In the genomic region with DNA sequence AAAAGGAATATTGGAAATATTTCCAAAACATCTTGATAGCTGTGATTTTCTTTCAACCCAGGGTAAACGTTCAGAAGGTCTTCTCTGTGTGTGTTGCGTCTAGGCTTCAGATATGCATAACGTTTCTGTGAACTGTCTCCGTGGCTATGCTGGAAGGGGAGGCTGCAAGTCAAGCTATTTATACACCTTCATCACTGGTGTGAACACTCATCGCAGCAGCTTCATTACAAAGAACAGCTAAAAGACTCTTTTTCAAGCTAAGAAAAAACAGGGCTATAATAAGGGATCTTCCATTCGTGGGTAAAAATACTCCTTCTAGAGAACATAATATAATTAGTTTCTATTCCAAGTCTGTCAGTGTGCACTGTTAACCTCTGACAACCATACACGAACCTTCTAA, we compare ENCODE assay signal across 22 mouse cellular contexts. TPM values are rescaled to one million over a fixed set of nuclear protein-coding genes. Genes with fewer than 3 reads are reported as not detected.
DNase-seq lines count a peak whose midpoint lies in the region; ATAC-seq and TF ChIP-seq lines count a peak whose summit lies in the region.
"Had no signal": no experiment of that assay in that cellular context is flagged by ENCODE, and none has a peak within 500 bp of the region (broad histone marks: within the 10 kb centered on the region; RNA-seq: fewer than 3 reads in every experiment).

No protein-coding gene starts in this region.

- H3K27ac ChIP-seq in heart, embryonic 11.5 days (ENCODE audit: low read depth, low read length), result no peak overlapping the region
- H3K27ac ChIP-seq in midbrain, embryonic 12.5 days (replicated peaks), result 0 out of 2 replicates have a peak overlapping the region, but pooled peaks have one; percentile 8
- H3K27ac ChIP-seq in midbrain, embryonic 15.5 days, result no peak overlapping the region
- H3K27ac ChIP-seq in olfactory bulb, adult 2 months (ENCODE audit: insufficient read depth, low read depth, low read length), result peak overlapping the region; percentile 88
- H3K27ac ChIP-seq: embryonic facial prominence, embryonic 10.5 days; embryonic facial prominence, embryonic 12.5 days; forebrain, embryonic 13.5 days; forebrain, embryonic 15.5 days had no signal

- H3K27me3 ChIP-seq in heart, embryonic 11.5 days (ENCODE audit: control insufficient read depth, insufficient read depth, low read length), result no peaks in the 10 kb centered on the region
- H3K27me3 ChIP-seq in midbrain, embryonic 12.5 days, result no peaks in the 10 kb centered on the region
- H3K27me3 ChIP-seq in midbrain, embryonic 15.5 days (replicated peaks), result no peaks in the 10 kb centered on the region
- H3K27me3 ChIP-seq: embryonic facial prominence, embryonic 12.5 days; forebrain, embryonic 13.5 days; forebrain, embryonic 15.5 days had no signal

- no peaks in the 10 kb centered on the region for H3K9me3 ChIP-seq in heart, embryonic 11.5 days (replicated peaks; ENCODE audit: control insufficient read depth, low read length)
- H3K9me3 ChIP-seq in midbrain, embryonic 12.5 days, result no peaks in the 10 kb centered on the region
- no peaks in the 10 kb centered on the region for H3K9me3 ChIP-seq in midbrain, embryonic 15.5 days
- H3K9me3 ChIP-seq: embryonic facial prominence, embryonic 10.5 days; embryonic facial prominence, embryonic 12.5 days; forebrain, embryonic 13.5 days; forebrain, embryonic 15.5 days had no signal

- no peaks in the 10 kb centered on the region for H3K36me3 ChIP-seq in heart, embryonic 11.5 days (ENCODE audit: control insufficient read depth, insufficient read depth, low read length)
- H3K36me3 ChIP-seq in midbrain, embryonic 12.5 days, result peaks cover 46% of the 10 kb centered on the region
- no peaks in the 10 kb centered on the region for H3K36me3 ChIP-seq in midbrain, embryonic 15.5 days (replicated peaks)
- H3K36me3 ChIP-seq: embryonic facial prominence, embryonic 12.5 days; forebrain, embryonic 15.5 days had no signal

- H3K9ac ChIP-seq in heart, embryonic 11.5 days (ENCODE audit: low read depth, low read length), result no peak overlapping the region
- no peak overlapping the region for H3K9ac ChIP-seq in midbrain, embryonic 12.5 days (replicated peaks)
- H3K9ac ChIP-seq in midbrain, embryonic 15.5 days, result no peak overlapping the region
- H3K9ac ChIP-seq: embryonic facial prominence, embryonic 12.5 days; forebrain, embryonic 13.5 days; forebrain, embryonic 15.5 days had no signal

- DNase-seq in heart, adult 11 months, result peak; percentile 16
- DNase-seq in left cerebral cortex, adult 11 months (ENCODE audit: low spot score), result peak; percentile 28
- DNase-seq in left cerebral cortex, postnatal 4 days, result no peak
- DNase-seq in lung, adult 18-20 months, result no peak
- DNase-seq: adrenal gland, adult 2 months; adrenal gland, postnatal 10 days; adrenal gland, postnatal 25 days; cerebellum, adult 11-12 months; cerebellum, adult 2 months; cerebellum, adult 9-10 months; cerebellum, postnatal 10 days; cerebellum, postnatal 25 days had no signal

- TF ChIP-seq POLR2A in olfactory bulb, adult 2 months (IDR thresholded peaks at IDR 0.05; ENCODE audit: insufficient read depth, low read depth, low read length), result no peak

- H3K4me3 ChIP-seq in heart, embryonic 11.5 days (ENCODE audit: low read depth, low read length), result no peak overlapping the region
- no peak overlapping the region for H3K4me3 ChIP-seq in midbrain, embryonic 12.5 days
- no peak overlapping the region for H3K4me3 ChIP-seq in midbrain, embryonic 15.5 days
- H3K4me3 ChIP-seq in olfactory bulb, adult 2 months (ENCODE audit: insufficient read depth, low read depth, low read length), result no peak overlapping the region
- H3K4me3 ChIP-seq: embryonic facial prominence, embryonic 10.5 days; embryonic facial prominence, embryonic 12.5 days; forebrain, embryonic 13.5 days; forebrain, embryonic 15.5 days had no signal

- no peak overlapping the region for H3K4me2 ChIP-seq in heart, embryonic 11.5 days
- no peak overlapping the region for H3K4me2 ChIP-seq in midbrain, embryonic 12.5 days (replicated peaks)
- no peak overlapping the region for H3K4me2 ChIP-seq in midbrain, embryonic 15.5 days
- H3K4me2 ChIP-seq: embryonic facial prominence, embryonic 12.5 days; forebrain, embryonic 13.5 days; forebrain, embryonic 15.5 days had no signal

- H3K4me1 ChIP-seq in heart, embryonic 11.5 days (ENCODE audit: control insufficient read depth, insufficient read depth, low read length), result no peaks in the 10 kb centered on the region
- peaks cover 6% of the 10 kb centered on the region; the same call in 1 of the 2 replicates for H3K4me1 ChIP-seq in midbrain, embryonic 12.5 days
- peaks cover 21% of the 10 kb centered on the region for H3K4me1 ChIP-seq in midbrain, embryonic 15.5 days
- H3K4me1 ChIP-seq in olfactory bulb, adult 2 months (ENCODE audit: control insufficient read depth, insufficient read depth, low read length), result peaks cover 7% of the 10 kb centered on the region
- H3K4me1 ChIP-seq: embryonic facial prominence, embryonic 10.5 days; embryonic facial prominence, embryonic 12.5 days had no signal

- 67% methylated on average over 7 of the region's 7 CpGs for WGBS in heart, embryonic 11.5 days (ENCODE audit: insufficient replicate concordance)
- 78% methylated on average over 7 of the region's 7 CpGs for WGBS in midbrain, embryonic 12.5 days
- 52% methylated on average over 7 of the region's 7 CpGs for WGBS in midbrain, embryonic 15.5 days
- WGBS in olfactory bulb, adult 2 months, result 24% methylated on average over 7 of the region's 7 CpGs

- no peak for ATAC-seq in heart, embryonic 11.5 days (replicated peaks; ENCODE audit: insufficient number of reproducible peaks, low FRiP score, low TSS enrichment)
- ATAC-seq in midbrain, embryonic 12.5 days (ENCODE audit: low FRiP score, low read depth), result no peak
- no peak for ATAC-seq in midbrain, embryonic 15.5 days (replicated peaks)
- ATAC-seq: forebrain, embryonic 13.5 days; forebrain, embryonic 15.5 days had no signal

- intact Hi-C loops in left cerebral cortex, postnatal 4 days (cut with DNase I), result no loop called here

- no peak for TF ChIP-seq CTCF in olfactory bulb, adult 2 months (IDR thresholded peaks at IDR 0.05; ENCODE audit: insufficient read depth, low read depth, low read length)

RNA-seq across cellular contexts. Expression of a gene that starts 33.8 kb away (rescaled TPM):
- 9.9 and 10.1 TPM in 2 replicates for polyA plus RNA-seq in heart, embryonic 11.5 days (2014; fragmentation: Nextera tagmentation; extraction: Ambion mirVana)
- total RNA-seq in left cerebral cortex, postnatal 4 days (2021), result 10 to 100 TPM; 26.4 to 27.3 TPM
- polyA plus RNA-seq in midbrain, embryonic 12.5 days (2016; fragmentation: Nextera tagmentation; extraction: Ambion mirVana), result 61.5 and 69.7 TPM in 2 replicates
- 37.3 and 40.5 TPM in 2 replicates for polyA plus RNA-seq in midbrain, embryonic 15.5 days (2015; fragmentation: Nextera tagmentation; extraction: Ambion mirVana)
- not detected in 2 replicates for polyA plus RNA-seq in olfactory bulb, adult 2 months (2012; ENCODE audit: insufficient read depth, insufficient read length, low replicate concordance, missing spikeins)
- total RNA-seq: MEL had no signal
- polyA plus RNA-seq: C2C12 had no signal

Comparison
In these comparisons a context has a peak if more than half of its experiments do, and no peak if none do; other contexts are left out.
1. DNase-seq: peak in heart, adult 11 months (single experiment) and left cerebral cortex, adult 11 months (single experiment); none in left cerebral cortex, postnatal 4 days (single experiment) and lung, adult 18-20 months (0 of 2).
2. H3K27ac ChIP-seq: peak in midbrain, embryonic 12.5 days (single experiment) and olfactory bulb, adult 2 months (single experiment); none in heart, embryonic 11.5 days (single experiment) and midbrain, embryonic 15.5 days (single experiment).
3. RNA of a gene that starts 33.8 kb away (polyA plus RNA-seq): 61.5 to 69.7 TPM in midbrain, embryonic 12.5 days, 37.3 to 40.5 TPM in midbrain, embryonic 15.5 days and 9.9 to 10.1 TPM in heart, embryonic 11.5 days; not detected in olfactory bulb, adult 2 months; every median in the first group is over 10 times any median in the second.